Mouse (Mus musculus): Measurements from ENCODE around the gene Josd1. TPM values are rescaled to one million over a fixed set of nuclear protein-coding genes. Genes with fewer than 3 reads are reported as not detected.
A peak's percentile ranks its signal among the peaks of the same experiment; 100 is the strongest.

The Josd1 gene
- 19.1 and 23.3 TPM in 2 replicates for total RNA-seq (2014; fragmentation: Nextera tagmentation)
- 21.6 and 21.9 TPM in 2 replicates for total RNA-seq (2017)
- polyA plus RNA-seq (2012), result 16.7 and 22.6 TPM in 2 replicates

- H3K9me3 ChIP-seq (replicated peaks), result no peaks in the 10 kb centered on the region
- H3K4me1 ChIP-seq (ENCODE audit: insufficient read depth, low read depth, low read length), result peaks cover 73% of the 10 kb centered on the region
- peak; percentile 75 for DNase-seq (ENCODE audit: low spot score)
- peaks cover 40% of the 10 kb centered on the region for H3K36me3 ChIP-seq (replicated peaks)
- peak; percentile 29 for ATAC-seq (ENCODE audit: extremely low read depth, insufficient number of reproducible peaks, low FRiP score, poor library complexity, severe bottlenecking)
- TF ChIP-seq GATA2 (IDR thresholded peaks at IDR 0.05; ENCODE audit: borderline replicate concordance, low read depth, low read length), result no peak
- H3K27me3 ChIP-seq (ENCODE audit: insufficient read depth, low read length), result no peaks in the 10 kb centered on the region
- peak within 1 kb of the TSS; percentile 98 for H3K4me3 ChIP-seq (ENCODE audit: low read depth, low read length)
Observed at GRCm38 (mm10) chr15:79687646-79688267, at the start of gene Josd1. Gene Josd1, minus strand, starts transcription at chr15:79687919.

- no peak for TF ChIP-seq TAL1 (conservative IDR thresholded peaks at IDR 0.05; ENCODE audit: low read depth, low read length)
- no peak for TF ChIP-seq GATA1 (IDR thresholded peaks at IDR 0.05; ENCODE audit: borderline replicate concordance, low read length)
- no peak for TF ChIP-seq POLR2AphosphoS5 (IDR thresholded peaks at IDR 0.05; ENCODE audit: insufficient replicate concordance, low read depth, low read length)
- TF ChIP-seq CTCF (IDR thresholded peaks at IDR 0.05; ENCODE audit: low read depth, low read length), result no peak
- no peak for TF ChIP-seq GATA2 (IDR thresholded peaks at IDR 0.05; ENCODE audit: borderline replicate concordance, low read depth, low read length)
- Histone ChIP-seq H3K36me3 (replicated peaks) (peaks cover 87% of the 10 kb centered on the region), H3K4me1 (ENCODE audit: insufficient read depth, low read depth, low read length) (peaks cover 9% of the 10 kb centered on the region; the same call in 1 of the 2 replicates), H3K27me3 (ENCODE audit: insufficient read depth, low read length) (no peaks in the 10 kb centered on the region), H3K4me3 (ENCODE audit: low read depth, low read length) (no peak overlapping the region), H3K9me3 (replicated peaks) (no peaks in the 10 kb centered on the region)
- ATAC-seq (ENCODE audit: extremely low read depth, insufficient number of reproducible peaks, low FRiP score, poor library complexity, severe bottlenecking) (no peak), DNase-seq (ENCODE audit: low spot score) (no peak)
Observed at GRCm38 (mm10) chr15:79734311-79734710, 46.6 kb upstream of the Josd1 start.

- DNase-seq (ENCODE audit: low spot score), result no peak
- Histone ChIP-seq H3K9me3 (replicated peaks) (no peaks in the 10 kb centered on the region), H3K36me3 (replicated peaks) (peaks cover 87% of the 10 kb centered on the region), H3K4me1 (ENCODE audit: insufficient read depth, low read depth, low read length) (peaks cover 12% of the 10 kb centered on the region; the same call in 1 of the 2 replicates), H3K4me3 (ENCODE audit: low read depth, low read length) (no peak overlapping the region), H3K27me3 (ENCODE audit: insufficient read depth, low read length) (no peaks in the 10 kb centered on the region)
- no peak for ATAC-seq (ENCODE audit: extremely low read depth, insufficient number of reproducible peaks, low FRiP score, poor library complexity, severe bottlenecking)
- no peak for TF ChIP-seq POLR2AphosphoS5 (IDR thresholded peaks at IDR 0.05; ENCODE audit: insufficient replicate concordance, low read depth, low read length)
- no peak for TF ChIP-seq GATA1 (IDR thresholded peaks at IDR 0.05; ENCODE audit: borderline replicate concordance, low read length)
- no peak for TF ChIP-seq GATA2 (IDR thresholded peaks at IDR 0.05; ENCODE audit: borderline replicate concordance, low read depth, low read length)
- TF ChIP-seq TAL1 (conservative IDR thresholded peaks at IDR 0.05; ENCODE audit: low read depth, low read length), result no peak
Observed at GRCm38 (mm10) chr15:79733640-79734039, 45.9 kb upstream of the Josd1 start.

- Histone ChIP-seq H3K4me3 (ENCODE audit: low read depth, low read length) (no peak overlapping the region), H3K27me3 (ENCODE audit: insufficient read depth, low read length) (no peaks in the 10 kb centered on the region), H3K4me1 (ENCODE audit: insufficient read depth, low read depth, low read length) (peaks cover 10% of the 10 kb centered on the region; the same call in 1 of the 2 replicates), H3K36me3 (replicated peaks) (peaks cover 87% of the 10 kb centered on the region), H3K9me3 (replicated peaks) (no peaks in the 10 kb centered on the region)
- no peak for TF ChIP-seq GATA2 (IDR thresholded peaks at IDR 0.05; ENCODE audit: borderline replicate concordance, low read depth, low read length)
- no peak for TF ChIP-seq TAL1 (conservative IDR thresholded peaks at IDR 0.05; ENCODE audit: low read depth, low read length)
- TF ChIP-seq GATA1 (IDR thresholded peaks at IDR 0.05; ENCODE audit: borderline replicate concordance, low read length), result no peak
- TF ChIP-seq POLR2AphosphoS5 (IDR thresholded peaks at IDR 0.05; ENCODE audit: insufficient replicate concordance, low read depth, low read length), result no peak
- TF ChIP-seq CTCF (IDR thresholded peaks at IDR 0.05; ENCODE audit: low read depth, low read length), result no peak
- ATAC-seq (ENCODE audit: extremely low read depth, insufficient number of reproducible peaks, low FRiP score, poor library complexity, severe bottlenecking), result no peak
- no peak for DNase-seq (ENCODE audit: low spot score)
Observed at GRCm38 (mm10) chr15:79733192-79733591, 45.5 kb upstream of the Josd1 start.

GRCm38 (mm10) chr15:79731554-79731953 is 43.8 kb upstream of the Josd1 start:
- H3K4me1 ChIP-seq (ENCODE audit: insufficient read depth, low read depth, low read length), result peaks cover 10% of the 10 kb centered on the region; the same call in 1 of the 2 replicates
- no peak for ATAC-seq (ENCODE audit: extremely low read depth, insufficient number of reproducible peaks, low FRiP score, poor library complexity, severe bottlenecking)
- peaks cover 87% of the 10 kb centered on the region for H3K36me3 ChIP-seq (replicated peaks)
- no peaks in the 10 kb centered on the region for H3K9me3 ChIP-seq (replicated peaks)
- H3K27me3 ChIP-seq (ENCODE audit: insufficient read depth, low read length), result no peaks in the 10 kb centered on the region
- no peak overlapping the region for H3K4me3 ChIP-seq (ENCODE audit: low read depth, low read length)
- no peak for TF ChIP-seq CTCF (IDR thresholded peaks at IDR 0.05; ENCODE audit: low read depth, low read length)
- TF ChIP-seq GATA2 (IDR thresholded peaks at IDR 0.05; ENCODE audit: borderline replicate concordance, low read depth, low read length), result no peak
- TF ChIP-seq GATA1 (IDR thresholded peaks at IDR 0.05; ENCODE audit: borderline replicate concordance, low read length), result no peak
- no peak for TF ChIP-seq TAL1 (conservative IDR thresholded peaks at IDR 0.05; ENCODE audit: low read depth, low read length)
- no peak for DNase-seq (ENCODE audit: low spot score)

- ATAC-seq (ENCODE audit: extremely low read depth, insufficient number of reproducible peaks, low FRiP score, poor library complexity, severe bottlenecking), result no peak
- H3K36me3 ChIP-seq (replicated peaks), result peaks cover 90% of the 10 kb centered on the region
- DNase-seq (ENCODE audit: low spot score), result no peak
- H3K27me3 ChIP-seq (ENCODE audit: insufficient read depth, low read length), result no peaks in the 10 kb centered on the region
- H3K4me3 ChIP-seq (ENCODE audit: low read depth, low read length), result no peak overlapping the region
- H3K4me1 ChIP-seq (ENCODE audit: insufficient read depth, low read depth, low read length), result peaks cover 9% of the 10 kb centered on the region
- H3K9me3 ChIP-seq (replicated peaks), result no peaks in the 10 kb centered on the region
- TF ChIP-seq CTCF (IDR thresholded peaks at IDR 0.05; ENCODE audit: low read depth, low read length), result no peak
- TF ChIP-seq TAL1 (conservative IDR thresholded peaks at IDR 0.05; ENCODE audit: low read depth, low read length), result no peak
- no peak for TF ChIP-seq GATA2 (IDR thresholded peaks at IDR 0.05; ENCODE audit: borderline replicate concordance, low read depth, low read length)
- TF ChIP-seq GATA1 (IDR thresholded peaks at IDR 0.05; ENCODE audit: borderline replicate concordance, low read length), result no peak
- no peak for TF ChIP-seq POLR2AphosphoS5 (IDR thresholded peaks at IDR 0.05; ENCODE audit: insufficient replicate concordance, low read depth, low read length)
Observed at GRCm38 (mm10) chr15:79728731-79729388, 41.1 kb upstream of the Josd1 start.

Data from G1E (cell line).